Mouse (Mus musculus): ENCODE results near the gene Otx2.

Gene Otx2

GRCm38 (mm10) chr14:48668761-48669303 lies 4.8 kb downstream of the Otx2 start:
- DNase-seq (ENCODE audit: low read depth, low spot score), result peak; percentile 63

GRCm38 (mm10) chr14:48668051-48668481 lies 5.6 kb downstream of the Otx2 start:
- peak; percentile 65 for DNase-seq (ENCODE audit: low read depth, low spot score)

GRCm38 (mm10) chr14:48667396-48667795 lies 6.2 kb downstream of the Otx2 start:
- peak; percentile 33 for DNase-seq (ENCODE audit: low read depth, low spot score)

GRCm38 (mm10) chr14:48666771-48667170 lies 6.8 kb downstream of the Otx2 start:
- DNase-seq (ENCODE audit: low read depth, low spot score), result peak; percentile 82

GRCm38 (mm10) chr14:48665816-48666661 lies 7.6 kb downstream of the Otx2 start:
- peak; percentile 88 for DNase-seq (ENCODE audit: low read depth, low spot score)

GRCm38 (mm10) chr14:48664841-48665815 lies 8.5 kb downstream of the Otx2 start:
- DNase-seq (ENCODE audit: low read depth, low spot score), result peak; percentile 82

GRCm38 (mm10) chr14:48664001-48664810 lies 9.4 kb downstream of the Otx2 start:
- DNase-seq (ENCODE audit: low read depth, low spot score), result no peak

- DNase-seq (ENCODE audit: low read depth, low spot score), result peak; percentile 19
These were observed 10.1 kb downstream of the Otx2 start for GRCm38 (mm10) chr14:48663531-48663930.

- DNase-seq (ENCODE audit: low read depth, low spot score), result peak; percentile 86
These were observed 10.9 kb downstream of the Otx2 start for GRCm38 (mm10) chr14:48662568-48663236.

GRCm38 (mm10) chr14:48661646-48662567 lies 11.7 kb downstream of the Otx2 start:
- peak; percentile 33 for DNase-seq (ENCODE audit: low read depth, low spot score)

- DNase-seq (ENCODE audit: low read depth, low spot score), result peak; percentile 25
These were observed 12.5 kb downstream of the Otx2 start for GRCm38 (mm10) chr14:48661151-48661550.

GRCm38 (mm10) chr14:48660593-48660992 lies 13.0 kb downstream of the Otx2 start:
- no peak for DNase-seq (ENCODE audit: low read depth, low spot score)

- DNase-seq (ENCODE audit: low read depth, low spot score), result no peak
These were observed 14.0 kb downstream of the Otx2 start for GRCm38 (mm10) chr14:48659661-48660060.

GRCm38 (mm10) chr14:48657241-48657640 lies 16.4 kb downstream of the Otx2 start:
- DNase-seq (ENCODE audit: low read depth, low spot score), result no peak

- no peak for DNase-seq (ENCODE audit: low read depth, low spot score)
These were observed 16.9 kb downstream of the Otx2 start for GRCm38 (mm10) chr14:48656711-48657110.

- DNase-seq (ENCODE audit: low read depth, low spot score), result peak; percentile 28
These were observed 17.6 kb downstream of the Otx2 start for GRCm38 (mm10) chr14:48655792-48656550.

- peak; percentile 97 for DNase-seq (ENCODE audit: low read depth, low spot score)
These were observed 18.4 kb downstream of the Otx2 start for GRCm38 (mm10) chr14:48655073-48655791.

GRCm38 (mm10) chr14:48654551-48655072 lies 19.0 kb downstream of the Otx2 start:
- peak; percentile 93 for DNase-seq (ENCODE audit: low read depth, low spot score)
